Mouse (Mus musculus) G1E (cell line): Measurements from ENCODE around the gene 3110009E18Rik. TPM values are rescaled to one million over a fixed set of nuclear protein-coding genes. Genes with fewer than 3 reads are reported as not detected.

ENCODE experiments used
- ATAC-seq: 2 replicates; pipeline ENCODE4 v1.8.0; 2016; ENCODE audit warnings: mild to moderate bottlenecking; ENCODE audit not compliant: insufficient number of reproducible peaks, poor library complexity, low FRiP score, severe bottlenecking; ENCODE audit errors: extremely low read depth
- DNase-seq: peaks from one replicate; pipeline ENCODE4 v3.0.0; 2012; ENCODE audit warnings: low spot score
- H3K27me3 ChIP-seq: 2 replicates; pipeline ENCODE4 v1.6.1; 2012; ENCODE audit warnings: mild to moderate bottlenecking, low read length, inconsistent platforms; ENCODE audit not compliant: insufficient read depth
- H3K36me3 ChIP-seq: replicated peaks from 2 replicates; pipeline ENCODE3; 2012; ENCODE audit warnings: mild to moderate bottlenecking, inconsistent platforms
- H3K4me1 ChIP-seq: 2 replicates; pipeline ENCODE4 v1.6.1; 2012; ENCODE audit warnings: low read depth, low read length, inconsistent platforms, mixed read lengths; ENCODE audit not compliant: insufficient read depth
- H3K4me3 ChIP-seq: 2 replicates; pipeline ENCODE4 v1.5.1; 2012; ENCODE audit warnings: low read depth, mild to moderate bottlenecking, inconsistent platforms, low read length, moderate library complexity, mixed read lengths
- H3K9me3 ChIP-seq: replicated peaks from 2 replicates; pipeline ENCODE4 v1.6.1; 2012; ENCODE audit warnings: inconsistent platforms
- CTCF ChIP-seq: IDR thresholded peaks from 2 replicates; pipeline ENCODE4 v1.5.1; 2012; ENCODE audit warnings: low read depth, low read length, inconsistent platforms, mixed read lengths
- GATA1 ChIP-seq: IDR thresholded peaks from 2 replicates; pipeline ENCODE4 v1.6.1; 2012; ENCODE audit warnings: borderline replicate concordance, low read length, inconsistent platforms, mixed read lengths
- GATA2 ChIP-seq: IDR thresholded peaks from 2 replicates; pipeline ENCODE4 v1.6.1; 2012; ENCODE audit warnings: low read depth, low read length, inconsistent platforms, borderline replicate concordance
- POLR2AphosphoS5 ChIP-seq: IDR thresholded peaks from 2 replicates; pipeline ENCODE4 v1.6.1; 2012; ENCODE audit warnings: low read depth, low read length, inconsistent platforms; ENCODE audit not compliant: insufficient replicate concordance
- TAL1 ChIP-seq: conservative IDR thresholded peaks from 2 replicates; pipeline ENCODE4 v1.6.1; 2012; ENCODE audit warnings: low read depth, low read length, inconsistent platforms, mixed read lengths
- polyA plus RNA-seq: library from polyadenylated mRNA; stranded (reverse); fragments of >175 nt; gene quantifications from 2 replicates; pipeline ENCODE4 v1.2.3, GENCODE M21; 2012
- total RNA-seq, 2 experiments: library from RNA; stranded (forward) in 1 of 2; stranded (reverse) in 1 of 2; fragments of 200-1000 nt in 1 of 2; fragments of >200 nt in 1 of 2; fragmentation: Nextera tagmentation in 1 of 2; gene quantifications; 2 replicates each; pipeline ENCODE4 v1.2.3; 2014 to 2017

Gene 3110009E18Rik
- total and polyA plus RNA-seq, 3 experiments: 7.5 to 24.9 (median 15.0) TPM

GRCm38 (mm10) chr1:120187059-120187458, 66.1 kb downstream of the 3110009E18Rik start:
- TF ChIP-seq TAL1 (no peak), POLR2AphosphoS5 (no peak)
- no peak for DNase-seq

GRCm38 (mm10) chr1:120189206-120189605, 68.2 kb downstream of the 3110009E18Rik start:
- DNase-seq (no peak), ATAC-seq (no peak)
- H3K36me3 ChIP-seq: no peaks in the 10 kb centered on the region
- H3K4me3 ChIP-seq: no peak overlapping the region
- no peaks in the 10 kb centered on the region for H3K9me3 ChIP-seq
- H3K27me3 ChIP-seq: no peaks in the 10 kb centered on the region; the same call in 1 of the 2 replicates
- H3K4me1 ChIP-seq: no peaks in the 10 kb centered on the region
- TF ChIP-seq GATA1 (no peak), CTCF (no peak), TAL1 (no peak), POLR2AphosphoS5 (no peak), GATA2 (no peak)

More at GRCm38 (mm10) chr1:120187059-120187458, 66.1 kb downstream of the 3110009E18Rik start:
- Histone ChIP-seq H3K36me3 (no peaks in the 10 kb centered on the region), H3K27me3 (no peaks in the 10 kb centered on the region; the same call in 1 of the 2 replicates), H3K4me1 (no peaks in the 10 kb centered on the region), H3K9me3 (no peaks in the 10 kb centered on the region), H3K4me3 (no peak overlapping the region)
- no peak for ATAC-seq

GRCm38 (mm10) chr1:120190300-120190699, 69.3 kb downstream of the 3110009E18Rik start:
- Histone ChIP-seq H3K27me3 (no peaks in the 10 kb centered on the region; the same call in 1 of the 2 replicates), H3K36me3 (no peaks in the 10 kb centered on the region), H3K4me3 (no peak overlapping the region), H3K9me3 (no peaks in the 10 kb centered on the region), H3K4me1 (no peaks in the 10 kb centered on the region)
- TF ChIP-seq CTCF (no peak), TAL1 (no peak), POLR2AphosphoS5 (no peak), GATA2 (no peak), GATA1 (no peak)
- ATAC-seq (no peak), DNase-seq (no peak)

GRCm38 (mm10) chr1:120190946-120191345, 70.0 kb downstream of the 3110009E18Rik start:
- Histone ChIP-seq H3K27me3 (no peaks in the 10 kb centered on the region; the same call in 1 of the 2 replicates), H3K36me3 (no peaks in the 10 kb centered on the region), H3K4me3 (no peak overlapping the region), H3K9me3 (no peaks in the 10 kb centered on the region), H3K4me1 (no peaks in the 10 kb centered on the region)
- DNase-seq: no peak
- no peak for ATAC-seq
- no peak for TF ChIP-seq POLR2AphosphoS5
- no peak for TF ChIP-seq GATA2
- TF ChIP-seq CTCF: no peak
- no peak for TF ChIP-seq GATA1
- no peak for TF ChIP-seq TAL1

GRCm38 (mm10) chr1:120192321-120192720, 71.3 kb downstream of the 3110009E18Rik start:
- no peak for DNase-seq
- no peaks in the 10 kb centered on the region for H3K4me1 ChIP-seq
- no peaks in the 10 kb centered on the region for H3K9me3 ChIP-seq
- no peak overlapping the region for H3K4me3 ChIP-seq
- no peaks in the 10 kb centered on the region for H3K36me3 ChIP-seq
- TF ChIP-seq GATA1 (no peak), CTCF (no peak)
- ATAC-seq: no peak
- H3K27me3 ChIP-seq: no peaks in the 10 kb centered on the region; the same call in 1 of the 2 replicates

GRCm38 (mm10) chr1:120193586-120193985, 72.6 kb downstream of the 3110009E18Rik start:
- DNase-seq (no peak), ATAC-seq (no peak)
- H3K27me3 ChIP-seq: no peaks in the 10 kb centered on the region; the same call in 1 of the 2 replicates
- TF ChIP-seq GATA2: no peak
- no peak for TF ChIP-seq GATA1
- TF ChIP-seq TAL1: no peak
- H3K36me3 ChIP-seq: no peaks in the 10 kb centered on the region
- H3K9me3 ChIP-seq: no peaks in the 10 kb centered on the region
- no peaks in the 10 kb centered on the region for H3K4me1 ChIP-seq
- H3K4me3 ChIP-seq: no peak overlapping the region

GRCm38 (mm10) chr1:120195947-120196346, 75.0 kb downstream of the 3110009E18Rik start:
- peaks cover 3% of the 10 kb centered on the region; the same call in 1 of the 2 replicates for H3K27me3 ChIP-seq
- no peak for ATAC-seq
- no peak overlapping the region for H3K4me3 ChIP-seq
- H3K36me3 ChIP-seq: no peaks in the 10 kb centered on the region
- H3K9me3 ChIP-seq: no peaks in the 10 kb centered on the region
- H3K4me1 ChIP-seq: no peaks in the 10 kb centered on the region
- DNase-seq: no peak
- no peak for TF ChIP-seq CTCF
- TF ChIP-seq POLR2AphosphoS5: no peak
- no peak for TF ChIP-seq GATA1
- no peak for TF ChIP-seq TAL1
- TF ChIP-seq GATA2: no peak
